Mouse (Mus musculus): ENCODE measurements around the gene Dnah14. TPM values are rescaled to one million over a fixed set of nuclear protein-coding genes. Genes with fewer than 3 reads are reported as not detected.
A peak's percentile ranks its signal among the peaks of the same experiment; 100 is the strongest.

Gene Dnah14
- polyA plus RNA-seq (2012; ENCODE audit: insufficient read depth, insufficient read length, low replicate concordance, missing spikeins), result not detected in 2 replicates

- H3K4me3 ChIP-seq (ENCODE audit: insufficient read depth, low read depth, low read length), result no peak within 1 kb of the TSS
- H3K4me1 ChIP-seq (ENCODE audit: control insufficient read depth, insufficient read depth, low read length), result no peaks in the 10 kb centered on the region
- no peak within 1 kb of the TSS for H3K27ac ChIP-seq (ENCODE audit: insufficient read depth, low read depth, low read length)
- WGBS, result 80% methylated on average over 12 of the region's 12 CpGs
- no peak for TF ChIP-seq CTCF (IDR thresholded peaks at IDR 0.05; ENCODE audit: insufficient read depth, low read depth, low read length)
Observed at GRCm38 (mm10) chr1:181576322-181576721, at the start of gene Dnah14. Gene Dnah14 (plus strand): TSS chr1:181576559.

- Histone ChIP-seq H3K27ac (ENCODE audit: insufficient read depth, low read depth, low read length) (0 out of 2 replicates have a peak overlapping the region, but pooled peaks have one; percentile 36), H3K4me1 (ENCODE audit: control insufficient read depth, insufficient read depth, low read length) (peaks cover 5% of the 10 kb centered on the region), H3K4me3 (ENCODE audit: insufficient read depth, low read depth, low read length) (no peak overlapping the region)
- 52% methylated on average over 4 of the region's 4 CpGs for WGBS
- TF ChIP-seq POLR2A (IDR thresholded peaks at IDR 0.05; ENCODE audit: insufficient read depth, low read depth, low read length) (no peak), CTCF (IDR thresholded peaks at IDR 0.05; ENCODE audit: insufficient read depth, low read depth, low read length) (no peak)
Observed at GRCm38 (mm10) chr1:181529368-181529767, 47.0 kb upstream of the Dnah14 start.

GRCm38 (mm10) chr1:181535165-181535873 is 41.0 kb upstream of the Dnah14 start:
- TF ChIP-seq POLR2A (IDR thresholded peaks at IDR 0.05; ENCODE audit: insufficient read depth, low read depth, low read length) (no peak), CTCF (IDR thresholded peaks at IDR 0.05; ENCODE audit: insufficient read depth, low read depth, low read length) (no peak)
- no peak overlapping the region for H3K4me3 ChIP-seq (ENCODE audit: insufficient read depth, low read depth, low read length)
- H3K4me1 ChIP-seq (ENCODE audit: control insufficient read depth, insufficient read depth, low read length), result 0 out of 2 replicates have a peak, but pooled peaks cover 2% of the 10 kb centered on the region
- WGBS, result 38% methylated on average over 10 of the region's 10 CpGs
- H3K27ac ChIP-seq (ENCODE audit: insufficient read depth, low read depth, low read length), result peak overlapping the region; percentile 47; the same call in 1 of the 2 replicates

- Histone ChIP-seq H3K4me3 (ENCODE audit: insufficient read depth, low read depth, low read length) (no peak overlapping the region), H3K27ac (ENCODE audit: insufficient read depth, low read depth, low read length) (no peak overlapping the region), H3K4me1 (ENCODE audit: control insufficient read depth, insufficient read depth, low read length) (0 out of 2 replicates have a peak, but pooled peaks cover 2% of the 10 kb centered on the region)
- TF ChIP-seq POLR2A (IDR thresholded peaks at IDR 0.05; ENCODE audit: insufficient read depth, low read depth, low read length), result no peak
- TF ChIP-seq CTCF (IDR thresholded peaks at IDR 0.05; ENCODE audit: insufficient read depth, low read depth, low read length), result no peak
- 95% methylated on average over 9 of the region's 9 CpGs for WGBS
Observed at GRCm38 (mm10) chr1:181537627-181538525, 38.5 kb upstream of the Dnah14 start.

- no peak overlapping the region for H3K27ac ChIP-seq (ENCODE audit: insufficient read depth, low read depth, low read length)
- peaks cover 2% of the 10 kb centered on the region; the same call in 1 of the 2 replicates for H3K4me1 ChIP-seq (ENCODE audit: control insufficient read depth, insufficient read depth, low read length)
- TF ChIP-seq CTCF (IDR thresholded peaks at IDR 0.05; ENCODE audit: insufficient read depth, low read depth, low read length), result no peak
- no peak for TF ChIP-seq POLR2A (IDR thresholded peaks at IDR 0.05; ENCODE audit: insufficient read depth, low read depth, low read length)
- WGBS, result 72% methylated on average over 22 of the region's 22 CpGs
- H3K4me3 ChIP-seq (ENCODE audit: insufficient read depth, low read depth, low read length), result no peak overlapping the region
Observed at GRCm38 (mm10) chr1:181539846-181540769, 36.3 kb upstream of the Dnah14 start.

- H3K4me3 ChIP-seq (ENCODE audit: insufficient read depth, low read depth, low read length), result no peak overlapping the region
- 78% methylated on average over 5 of the region's 5 CpGs for WGBS
- TF ChIP-seq POLR2A (IDR thresholded peaks at IDR 0.05; ENCODE audit: insufficient read depth, low read depth, low read length) (no peak), CTCF (IDR thresholded peaks at IDR 0.05; ENCODE audit: insufficient read depth, low read depth, low read length) (0 out of 2 replicates have a peak, but pooled peaks have one; percentile 26)
- peaks cover 2% of the 10 kb centered on the region for H3K4me1 ChIP-seq (ENCODE audit: control insufficient read depth, insufficient read depth, low read length)
- no peak overlapping the region for H3K27ac ChIP-seq (ENCODE audit: insufficient read depth, low read depth, low read length)
Observed at GRCm38 (mm10) chr1:181543711-181544383, 32.5 kb upstream of the Dnah14 start.

GRCm38 (mm10) chr1:181545044-181545772 is 31.2 kb upstream of the Dnah14 start:
- no peak for TF ChIP-seq POLR2A (IDR thresholded peaks at IDR 0.05; ENCODE audit: insufficient read depth, low read depth, low read length)
- peak; percentile 38; the same call in 1 of the 2 replicates for TF ChIP-seq CTCF (IDR thresholded peaks at IDR 0.05; ENCODE audit: insufficient read depth, low read depth, low read length)
- 23% methylated on average over 23 of the region's 23 CpGs for WGBS
- no peak overlapping the region for H3K27ac ChIP-seq (ENCODE audit: insufficient read depth, low read depth, low read length)
- H3K4me3 ChIP-seq (ENCODE audit: insufficient read depth, low read depth, low read length), result peak overlapping the region; percentile 28
- peaks cover 2% of the 10 kb centered on the region for H3K4me1 ChIP-seq (ENCODE audit: control insufficient read depth, insufficient read depth, low read length)
